Mouse (Mus musculus): ENCODE results near the gene Clba1. TPM values are rescaled to one million over a fixed set of nuclear protein-coding genes. Genes with fewer than 3 reads are reported as not detected.

Clba1 gene
- polyA plus RNA-seq, 1 experiment from 2014 or later: 3.6 TPM

- Histone ChIP-seq H3K27ac (ENCODE audit: low read depth, low read length) (no peak overlapping the region), H3K4me1 (replicated peaks; ENCODE audit: control insufficient read depth, insufficient read depth, low read length) (no peaks in the 10 kb centered on the region)
- 70% methylated on average over 2 of the region's 2 CpGs for WGBS
These were observed 39.0 kb upstream of the Clba1 start for GRCm38 (mm10) chr12:112769751-112770150.

GRCm38 (mm10) chr12:112770396-112770795, 38.3 kb upstream of the Clba1 start:
- Histone ChIP-seq H3K27ac (ENCODE audit: low read depth, low read length) (no peak overlapping the region), H3K27me3 (replicated peaks; ENCODE audit: control insufficient read depth, insufficient read depth, low read length) (no peaks in the 10 kb centered on the region), H3K9me3 (ENCODE audit: control insufficient read depth) (no peaks in the 10 kb centered on the region), H3K36me3 (ENCODE audit: control insufficient read depth, insufficient read depth) (no peaks in the 10 kb centered on the region), H3K4me3 (ENCODE audit: low read depth, low read length) (no peak overlapping the region), H3K4me1 (replicated peaks; ENCODE audit: control insufficient read depth, insufficient read depth, low read length) (no peaks in the 10 kb centered on the region), H3K9ac (ENCODE audit: low read depth, low read length) (no peak overlapping the region), H3K4me2 (replicated peaks; ENCODE audit: low read depth) (no peak overlapping the region)
- TF ChIP-seq CTCF (IDR thresholded peaks at IDR 0.05; ENCODE audit: low read depth): no peak
- no peak for ATAC-seq
- 83% methylated on average over 4 of the region's 4 CpGs for WGBS

More at GRCm38 (mm10) chr12:112769751-112770150, 39.0 kb upstream of the Clba1 start:
- Histone ChIP-seq H3K9me3 (ENCODE audit: control insufficient read depth) (no peaks in the 10 kb centered on the region), H3K4me3 (ENCODE audit: low read depth, low read length) (no peak overlapping the region), H3K27me3 (replicated peaks; ENCODE audit: control insufficient read depth, insufficient read depth, low read length) (no peaks in the 10 kb centered on the region), H3K4me2 (replicated peaks; ENCODE audit: low read depth) (no peak overlapping the region), H3K9ac (ENCODE audit: low read depth, low read length) (no peak overlapping the region), H3K36me3 (ENCODE audit: control insufficient read depth, insufficient read depth) (no peaks in the 10 kb centered on the region)
- no peak for ATAC-seq
- TF ChIP-seq CTCF (IDR thresholded peaks at IDR 0.05; ENCODE audit: low read depth): no peak

GRCm38 (mm10) chr12:112772306-112772705, 36.4 kb upstream of the Clba1 start:
- Histone ChIP-seq H3K9ac (ENCODE audit: low read depth, low read length) (no peak overlapping the region), H3K9me3 (ENCODE audit: control insufficient read depth) (no peaks in the 10 kb centered on the region), H3K4me1 (replicated peaks; ENCODE audit: control insufficient read depth, insufficient read depth, low read length) (no peaks in the 10 kb centered on the region), H3K36me3 (ENCODE audit: control insufficient read depth, insufficient read depth) (no peaks in the 10 kb centered on the region), H3K4me2 (replicated peaks; ENCODE audit: low read depth) (no peak overlapping the region), H3K27me3 (replicated peaks; ENCODE audit: control insufficient read depth, insufficient read depth, low read length) (no peaks in the 10 kb centered on the region), H3K27ac (ENCODE audit: low read depth, low read length) (no peak overlapping the region), H3K4me3 (ENCODE audit: low read depth, low read length) (no peak overlapping the region)
- no peak for TF ChIP-seq CTCF (IDR thresholded peaks at IDR 0.05; ENCODE audit: low read depth)
- no peak for ATAC-seq
- 88% methylated on average over 14 of the region's 14 CpGs for WGBS

GRCm38 (mm10) chr12:112773366-112773765, 35.4 kb upstream of the Clba1 start:
- no peak overlapping the region for H3K9ac ChIP-seq (ENCODE audit: low read depth, low read length)
- H3K4me3 ChIP-seq (ENCODE audit: low read depth, low read length): no peak overlapping the region
- 19% methylated on average over 9 of the region's 9 CpGs for WGBS
- H3K27ac ChIP-seq (ENCODE audit: low read depth, low read length): no peak overlapping the region
- no peaks in the 10 kb centered on the region for H3K4me1 ChIP-seq (replicated peaks; ENCODE audit: control insufficient read depth, insufficient read depth, low read length)
- no peaks in the 10 kb centered on the region for H3K36me3 ChIP-seq (ENCODE audit: control insufficient read depth, insufficient read depth)
- 0 out of 2 replicates have a peak overlapping the region, but pooled peaks have one; percentile 3 for H3K4me2 ChIP-seq (replicated peaks; ENCODE audit: low read depth)
- TF ChIP-seq CTCF (IDR thresholded peaks at IDR 0.05; ENCODE audit: low read depth): no peak
- H3K9me3 ChIP-seq (ENCODE audit: control insufficient read depth): no peaks in the 10 kb centered on the region
- no peak for ATAC-seq
- H3K27me3 ChIP-seq (replicated peaks; ENCODE audit: control insufficient read depth, insufficient read depth, low read length): no peaks in the 10 kb centered on the region

- no peak for TF ChIP-seq CTCF (IDR thresholded peaks at IDR 0.05; ENCODE audit: low read depth)
- Histone ChIP-seq H3K4me1 (replicated peaks; ENCODE audit: control insufficient read depth, insufficient read depth, low read length) (no peaks in the 10 kb centered on the region), H3K9me3 (ENCODE audit: control insufficient read depth) (no peaks in the 10 kb centered on the region), H3K4me2 (replicated peaks; ENCODE audit: low read depth) (no peak overlapping the region), H3K27me3 (replicated peaks; ENCODE audit: control insufficient read depth, insufficient read depth, low read length) (no peaks in the 10 kb centered on the region), H3K27ac (ENCODE audit: low read depth, low read length) (no peak overlapping the region), H3K36me3 (ENCODE audit: control insufficient read depth, insufficient read depth) (no peaks in the 10 kb centered on the region), H3K9ac (ENCODE audit: low read depth, low read length) (no peak overlapping the region), H3K4me3 (ENCODE audit: low read depth, low read length) (no peak overlapping the region)
- ATAC-seq: no peak
- 78% methylated on average over 6 of the region's 6 CpGs for WGBS
These were observed 34.7 kb upstream of the Clba1 start for GRCm38 (mm10) chr12:112774026-112774425.

GRCm38 (mm10) chr12:112774481-112774880, 34.3 kb upstream of the Clba1 start:
- no peaks in the 10 kb centered on the region for H3K36me3 ChIP-seq (ENCODE audit: control insufficient read depth, insufficient read depth)
- H3K9ac ChIP-seq (ENCODE audit: low read depth, low read length): no peak overlapping the region
- no peaks in the 10 kb centered on the region for H3K9me3 ChIP-seq (ENCODE audit: control insufficient read depth)
- ATAC-seq: no peak
- no peak for TF ChIP-seq CTCF (IDR thresholded peaks at IDR 0.05; ENCODE audit: low read depth)
- no peak overlapping the region for H3K27ac ChIP-seq (ENCODE audit: low read depth, low read length)
- H3K4me3 ChIP-seq (ENCODE audit: low read depth, low read length): no peak overlapping the region
- H3K4me1 ChIP-seq (replicated peaks; ENCODE audit: control insufficient read depth, insufficient read depth, low read length): no peaks in the 10 kb centered on the region
- no peak overlapping the region for H3K4me2 ChIP-seq (replicated peaks; ENCODE audit: low read depth)
- WGBS: 92% methylated on average over 10 of the region's 10 CpGs
- no peaks in the 10 kb centered on the region for H3K27me3 ChIP-seq (replicated peaks; ENCODE audit: control insufficient read depth, insufficient read depth, low read length)

- H3K4me1 ChIP-seq (replicated peaks; ENCODE audit: control insufficient read depth, insufficient read depth, low read length): 0 out of 2 replicates have a peak, but pooled peaks cover 2% of the 10 kb centered on the region
- WGBS: 52% methylated on average over 8 of the region's 8 CpGs
- no peak overlapping the region for H3K4me3 ChIP-seq (ENCODE audit: low read depth, low read length)
- H3K27ac ChIP-seq (ENCODE audit: low read depth, low read length): no peak overlapping the region
- TF ChIP-seq CTCF (IDR thresholded peaks at IDR 0.05; ENCODE audit: low read depth): no peak
- ATAC-seq: no peak
- 0 out of 2 replicates have a peak, but pooled peaks cover 3% of the 10 kb centered on the region for H3K27me3 ChIP-seq (replicated peaks; ENCODE audit: control insufficient read depth, insufficient read depth, low read length)
- H3K9ac ChIP-seq (ENCODE audit: low read depth, low read length): no peak overlapping the region
- no peaks in the 10 kb centered on the region for H3K9me3 ChIP-seq (ENCODE audit: control insufficient read depth)
- no peaks in the 10 kb centered on the region for H3K36me3 ChIP-seq (ENCODE audit: control insufficient read depth, insufficient read depth)
- no peak overlapping the region for H3K4me2 ChIP-seq (replicated peaks; ENCODE audit: low read depth)
These were observed 17.7 kb upstream of the Clba1 start for GRCm38 (mm10) chr12:112791026-112791425.

Data from intestine, postnatal 0 days (tissue).